Mouse (Mus musculus): ENCODE measurements at regions not wholly inside any gene's neighbourhood (a gene's known extent, or its start where the extent isn't known, plus 50 kb on each side); places are given as distances from the start of the nearest gene placed in this dataset.

- TF ChIP-seq POLR2A (IDR thresholded peaks at IDR 0.05; ENCODE audit: control insufficient read depth in 1 of 2, insufficient read depth in 1 of 2, low read depth in 1 of 2, low read length in 2 of 2, poor library complexity in 1 of 2) (no peak), CHD2 (IDR thresholded peaks at IDR 0.05; ENCODE audit: low read length) (no peak), CTCF (IDR thresholded peaks at IDR 0.05 in 2 of 3, conservative IDR thresholded peaks at IDR 0.05 in 1 of 3; ENCODE audit: control insufficient read depth in 1 of 3, insufficient read depth in 1 of 3, low read depth in 2 of 3, low read length in 3 of 3, poor library complexity in 1 of 3, severe bottlenecking in 1 of 3) (no peak), RCOR1 (IDR thresholded peaks at IDR 0.05; ENCODE audit: low read depth, low read length) (no peak), GABPA (IDR thresholded peaks at IDR 0.05; ENCODE audit: low read depth, low read length) (no peak), EP300 (IDR thresholded peaks at IDR 0.05; ENCODE audit: low read depth in 1 of 2, low read length in 2 of 2) (no peak), BHLHE40 (IDR thresholded peaks at IDR 0.05; ENCODE audit: borderline replicate concordance, low read depth, low read length) (no peak), NELFE (IDR thresholded peaks at IDR 0.05; ENCODE audit: low read depth, low read length) (no peak)
Observed at GRCm38 (mm10) chr2:28329130-28329529, 117.5 kb upstream of the Ppp1r26 start.
